Mouse (Mus musculus) bone marrow, adult 2 months (tissue): Measurements from ENCODE around the gene Tmem80. TPM values are rescaled to one million over a fixed set of nuclear protein-coding genes. Genes with fewer than 3 reads are reported as not detected.

Source experiments
- H3K27ac ChIP-seq: fragments of 200-500 bp; 2 replicates; pipeline ENCODE4 v1.5.1; 2012; ENCODE audit warnings: low read depth, mild to moderate bottlenecking, control low read depth, inconsistent platforms, low read length; ENCODE audit not compliant: control insufficient read depth, poor library complexity, insufficient read depth
- H3K4me1 ChIP-seq: fragments of 200-500 bp; 2 replicates; pipeline ENCODE4 v1.6.1; 2011; ENCODE audit warnings: low read length; ENCODE audit not compliant: control insufficient read depth, insufficient read depth
- H3K4me3 ChIP-seq: fragments of 200-500 bp; replicated peaks from 2 replicates; pipeline ENCODE3; 2011; ENCODE audit warnings: mild to moderate bottlenecking, low read depth, low read length, control low read depth; ENCODE audit not compliant: control insufficient read depth
- CTCF ChIP-seq: fragments of 200-500 bp; IDR thresholded peaks from 2 replicates; pipeline ENCODE4 v1.5.1; 2011; ENCODE audit warnings: low read length, control low read depth; ENCODE audit not compliant: control insufficient read depth, insufficient read depth
- POLR2A ChIP-seq: fragments of 200-500 bp; IDR thresholded peaks from 2 replicates; pipeline ENCODE4 v1.6.1; 2011; ENCODE audit warnings: low read depth, mild to moderate bottlenecking, control low read depth, low read length, borderline replicate concordance; ENCODE audit not compliant: control insufficient read depth
- WGBS: fragments of 180-500 bp; shearing (Covaris S2); methylation state at CpG from one replicate; pipeline ENCODE4 v1.1.7; 2018; 5-methylcytosine and 5-hydroxymethylcytosine counted together
- polyA plus RNA-seq: library from polyadenylated mRNA; stranded (reverse); fragments of >200 nt; gene quantifications from 2 replicates; pipeline ENCODE4 v1.2.4, GENCODE M21; 2011; ENCODE audit warnings: low replicate concordance; ENCODE audit not compliant: missing spikeins, insufficient read depth, insufficient read length

Gene Tmem80
- polyA plus RNA-seq, 1 experiment: 33.0 TPM

- 87% methylated on average over 2 of the region's 2 CpGs for whole genome bisulfite sequencing
- no peak overlapping the region for H3K4me3 ChIP-seq
These were observed 7.6 kb downstream of the Tmem80 start for GRCm38 (mm10) chr7:141335044-141335579.

DNA sequence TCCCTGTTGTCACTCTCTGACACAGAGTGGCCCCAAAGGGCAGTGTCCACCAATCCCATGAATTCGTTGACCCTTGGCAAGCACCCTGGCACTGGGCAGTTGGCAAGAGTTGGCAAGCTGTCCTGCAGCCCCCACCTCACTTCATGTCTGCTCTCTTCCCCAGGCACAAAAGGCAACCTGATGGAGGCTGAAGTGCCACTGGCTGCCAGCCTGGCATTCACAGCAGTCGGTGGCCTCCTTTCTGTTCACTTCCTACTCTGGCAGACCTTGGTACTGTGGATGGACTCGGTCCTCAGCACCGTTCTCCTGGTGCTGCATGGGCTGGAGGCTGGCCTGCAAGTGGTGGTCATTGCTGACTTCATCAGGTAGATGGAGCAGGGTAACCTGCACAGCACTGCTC is 8.1 kb downstream of the Tmem80 start:
- H3K4me1 ChIP-seq: no peaks in the 10 kb centered on the region; the same call in 1 of the 2 replicates
- no peak for TF ChIP-seq POLR2A
- no peak for TF ChIP-seq CTCF
- no peak overlapping the region for H3K27ac ChIP-seq
- 82% methylated on average over 4 of the region's 4 CpGs for WGBS
- no peak overlapping the region for H3K4me3 ChIP-seq

More at GRCm38 (mm10) chr7:141335044-141335579, 7.6 kb downstream of the Tmem80 start:
- no peak for TF ChIP-seq POLR2A
- no peak for TF ChIP-seq CTCF
- H3K27ac ChIP-seq: no peak overlapping the region
- no peaks in the 10 kb centered on the region; the same call in 1 of the 2 replicates for H3K4me1 ChIP-seq

DNA sequence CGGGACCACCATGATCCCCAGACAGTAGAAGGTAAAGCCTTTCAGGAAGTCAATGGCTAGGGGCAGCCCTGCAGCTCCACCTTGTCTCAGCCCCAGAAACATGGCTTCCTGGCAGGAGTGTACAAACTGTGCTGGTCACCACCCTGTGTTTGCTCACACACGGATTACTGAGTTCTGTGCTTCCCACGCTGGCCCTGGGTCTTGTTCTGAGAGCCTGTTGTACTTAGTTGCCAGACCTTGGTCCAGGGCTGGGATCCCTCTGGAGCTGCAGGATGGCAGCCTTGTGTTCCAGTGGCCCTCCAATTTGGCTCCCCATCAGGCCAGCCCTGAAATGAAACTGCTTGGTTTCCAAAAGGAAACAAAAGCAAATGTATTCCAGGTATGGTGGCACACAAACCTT is 8.8 kb downstream of the Tmem80 start:
- Histone ChIP-seq H3K4me3 (no peak overlapping the region), H3K27ac (no peak overlapping the region), H3K4me1 (no peaks in the 10 kb centered on the region; the same call in 1 of the 2 replicates)
- TF ChIP-seq POLR2A (no peak), CTCF (no peak)
- 85% methylated on average over 3 of the region's 3 CpGs for WGBS

- no peak for TF ChIP-seq POLR2A
- TF ChIP-seq CTCF: no peak
- Histone ChIP-seq H3K27ac (no peak overlapping the region), H3K4me3 (no peak overlapping the region), H3K4me1 (no peaks in the 10 kb centered on the region; the same call in 1 of the 2 replicates)
- 59% methylated on average over 3 of the region's 3 CpGs for WGBS
These were observed 10.3 kb downstream of the Tmem80 start for GRCm38 (mm10) chr7:141337716-141338416.

DNA sequence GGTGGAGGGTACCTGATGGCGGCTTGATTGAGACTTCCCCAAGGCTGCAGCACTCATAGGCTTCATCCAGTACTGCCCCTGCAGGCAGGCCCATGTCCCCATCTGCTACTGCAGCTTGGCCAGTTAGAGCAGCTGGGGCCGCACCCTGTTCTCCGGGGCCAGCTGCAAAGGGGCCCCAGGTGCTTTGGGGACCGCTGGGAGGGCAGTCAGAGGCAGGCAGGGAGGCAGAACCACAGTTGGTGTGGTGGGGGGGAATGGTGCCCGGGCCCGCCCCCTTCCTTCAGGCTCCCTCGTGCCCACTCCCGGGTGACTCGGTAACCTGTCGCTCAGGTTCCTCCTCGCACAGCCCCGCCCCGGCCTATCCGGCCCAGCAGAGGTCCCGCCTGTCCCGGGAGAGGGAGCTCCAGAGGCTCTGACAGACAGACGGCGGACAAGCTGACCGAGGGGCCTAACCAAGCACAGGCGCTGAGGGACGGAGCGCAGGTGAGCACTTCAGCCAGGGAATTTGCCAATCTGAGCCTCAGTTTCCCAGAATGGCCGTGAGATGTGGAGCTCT is 11.1 kb downstream of the Tmem80 start, which contains the start of gene Eps8l2:
Gene Eps8l2 (plus strand): TSS at position 305 of the 556 bp plus-strand sequence.
- no peak within 1 kb of the TSS for H3K4me3 ChIP-seq
- 4% methylated on average over 23 of the region's 23 CpGs for WGBS

GRCm38 (mm10) chr7:141339215-141339920 is 11.8 kb downstream of the Tmem80 start:
- H3K4me1 ChIP-seq: no peaks in the 10 kb centered on the region; the same call in 1 of the 2 replicates
- H3K4me3 ChIP-seq: no peak overlapping the region
- TF ChIP-seq POLR2A: no peak
- TF ChIP-seq CTCF: no peak
- 79% methylated on average over 20 of the region's 20 CpGs for WGBS
- no peak overlapping the region for H3K27ac ChIP-seq

More for the DNA sequence above, 11.1 kb downstream of the Tmem80 start, which contains the start of gene Eps8l2:
- Histone ChIP-seq H3K4me1 (no peaks in the 10 kb centered on the region; the same call in 1 of the 2 replicates), H3K27ac (no peak within 1 kb of the TSS)
- TF ChIP-seq CTCF: 0 out of 2 replicates have a peak, but pooled peaks have one; percentile 3
- TF ChIP-seq POLR2A: no peak

GRCm38 (mm10) chr7:141340023-141340422 is 12.5 kb downstream of the Tmem80 start:
- no peak overlapping the region for H3K4me3 ChIP-seq

More at GRCm38 (mm10) chr7:141340023-141340422, 12.5 kb downstream of the Tmem80 start:
- H3K4me1 ChIP-seq: no peaks in the 10 kb centered on the region; the same call in 1 of the 2 replicates
- WGBS: 88% methylated on average over 7 of the region's 7 CpGs
- no peak for TF ChIP-seq POLR2A
- no peak for TF ChIP-seq CTCF
- H3K27ac ChIP-seq: no peak overlapping the region
